Mouse (Mus musculus): ENCODE measurements around the gene Boc. TPM values are rescaled to one million over a fixed set of nuclear protein-coding genes. Genes with fewer than 3 reads are reported as not detected.

Gene Boc
- 19.1 and 23.6 TPM in 2 replicates for polyA plus RNA-seq (2015; fragmentation: Nextera tagmentation; extraction: Ambion mirVana)

DNA sequence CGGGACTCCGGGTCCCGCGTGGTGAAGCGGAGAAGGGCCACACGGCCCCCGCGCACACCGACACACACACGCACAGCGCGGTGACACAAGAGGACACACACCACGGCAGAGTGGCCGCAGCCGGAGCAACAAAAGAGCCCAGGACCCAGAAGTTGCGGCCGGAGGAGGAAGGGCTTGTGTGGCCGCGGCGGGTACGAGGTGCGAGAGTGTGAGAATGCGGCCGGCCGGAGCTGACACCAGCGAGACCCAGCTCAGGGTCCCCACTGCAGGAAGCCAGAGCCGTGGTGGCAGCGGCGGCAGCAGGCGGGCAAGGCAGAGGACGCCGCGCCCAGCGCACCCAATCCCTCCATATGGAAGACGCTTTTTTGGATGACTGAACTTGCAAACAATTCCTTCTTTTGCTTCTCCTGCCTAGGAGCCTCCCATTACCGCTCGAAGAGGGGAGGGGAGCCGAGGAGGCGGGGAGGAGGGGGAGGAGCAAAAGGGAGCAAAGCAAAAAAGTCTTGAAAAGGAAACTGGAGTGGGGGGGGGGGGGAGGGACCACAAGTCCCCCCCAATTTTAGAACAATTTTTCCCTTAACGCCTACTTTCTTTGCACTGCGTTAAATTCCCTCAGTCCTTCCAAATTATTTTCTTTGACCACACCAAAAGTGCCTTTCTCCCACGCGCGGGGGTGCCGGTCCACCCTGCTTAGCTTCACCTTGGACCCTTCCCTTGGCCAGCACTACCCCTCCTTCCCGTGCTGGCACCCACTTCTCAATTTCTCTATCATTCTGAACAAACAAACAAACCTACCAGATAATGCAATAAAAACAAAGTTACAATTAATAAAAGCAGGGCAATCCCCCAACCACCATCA, at the start of gene Boc:
Gene Boc (minus strand): TSS at position 427 of the 859 bp plus-strand sequence.

Small RNA genes within 50 kb of the gene (microRNA-seq; reads per million reads assigned to microRNA genes)
- 1.2 reads per million for gene Mir3081

Other genes with a start within 250 kb of the Boc start
- gene Sidt1, start 225.7 kb downstream of the Boc start, polyA plus RNA-seq (2015; fragmentation: Nextera tagmentation; extraction: Ambion mirVana): 8.2 and 8.5 TPM in 2 replicates
- 9.3 and 11.9 TPM in 2 replicates for gene Spice1, start 211.8 kb downstream of the Boc start, polyA plus RNA-seq (2015; fragmentation: Nextera tagmentation; extraction: Ambion mirVana)
- gene Cfap44, start 164.1 kb downstream of the Boc start, polyA plus RNA-seq (2015; fragmentation: Nextera tagmentation; extraction: Ambion mirVana): 0.28 and 0.47 TPM in 2 replicates
- gene Nepro, start 165.4 kb upstream of the Boc start, polyA plus RNA-seq (2015; fragmentation: Nextera tagmentation; extraction: Ambion mirVana): 4.5 and 5.1 TPM in 2 replicates
- gene Gtpbp8, start 187.5 kb upstream of the Boc start, polyA plus RNA-seq (2015; fragmentation: Nextera tagmentation; extraction: Ambion mirVana): 18.2 and 24.8 TPM in 2 replicates
- 1.6 and 4.0 TPM in 2 replicates for gene Cd200r1, start 206.8 kb upstream of the Boc start, polyA plus RNA-seq (2015; fragmentation: Nextera tagmentation; extraction: Ambion mirVana)